Mouse (Mus musculus): ENCODE results near the gene Fundc2. TPM values are rescaled to one million over a fixed set of nuclear protein-coding genes. Genes with fewer than 3 reads are reported as not detected.

Fundc2 gene
- total RNA-seq (2015) (23.5 and 28.2 TPM in 2 replicates), total RNA-seq (2017) (25.3 and 40.4 TPM in 2 replicates)

GRCm38 (mm10) chrX:75382195-75382771, at the start of gene Fundc2, which contains the start of gene F8:
Gene Fundc2 (plus strand): TSS chrX:75382399.
Gene F8 (minus strand): TSS chrX:75382615.
- peak; percentile 98 for ATAC-seq (ENCODE audit: poor library complexity, severe bottlenecking)

GRCm38 (mm10) chrX:75370197-75370596, 12.0 kb upstream of the Fundc2 start:
- ATAC-seq (ENCODE audit: poor library complexity, severe bottlenecking): no peak

- no peak for ATAC-seq (ENCODE audit: poor library complexity, severe bottlenecking)
Measured at GRCm38 (mm10) chrX:75372666-75373425, 9.4 kb upstream of the Fundc2 start.

GRCm38 (mm10) chrX:75376815-75377214, 5.4 kb upstream of the Fundc2 start:
- no peak for ATAC-seq (ENCODE audit: poor library complexity, severe bottlenecking)

GRCm38 (mm10) chrX:75381176-75381575, 1.0 kb upstream of the Fundc2 start:
- no peak for ATAC-seq (ENCODE audit: poor library complexity, severe bottlenecking)

- no peak for ATAC-seq (ENCODE audit: poor library complexity, severe bottlenecking)
Measured at GRCm38 (mm10) chrX:75381699-75382098, 500 bp upstream of the Fundc2 start.

- no peak for ATAC-seq (ENCODE audit: poor library complexity, severe bottlenecking)
Measured at GRCm38 (mm10) chrX:75399471-75399870, 17.3 kb downstream of the Fundc2 start.

GRCm38 (mm10) chrX:75402668-75403067, 20.5 kb downstream of the Fundc2 start:
- no peak for ATAC-seq (ENCODE audit: poor library complexity, severe bottlenecking)

- no peak for ATAC-seq (ENCODE audit: poor library complexity, severe bottlenecking)
Measured at GRCm38 (mm10) chrX:75403350-75403749, 21.2 kb downstream of the Fundc2 start.

GRCm38 (mm10) chrX:75409711-75410110, 27.5 kb downstream of the Fundc2 start:
- ATAC-seq (ENCODE audit: poor library complexity, severe bottlenecking): no peak

GRCm38 (mm10) chrX:75415936-75416785, 34.0 kb downstream of the Fundc2 start, which contains the start of the genes Cmc4, Mtcp1 and Brcc3:
Gene Cmc4 (minus strand): TSS chrX:75416584.
Gene Mtcp1 (minus strand): TSS chrX:75416588.
Gene Brcc3 (plus strand): TSS chrX:75416628.
- ATAC-seq (ENCODE audit: poor library complexity, severe bottlenecking): peak; percentile 99

Other genes starting within 250 kb of the Fundc2 start
- gene Smim9, start 218.6 kb upstream of the Fundc2 start, total RNA-seq (2015): not detected in 2 replicates
- gene Smim9, start 218.6 kb upstream of the Fundc2 start, total RNA-seq (2017): not detected in 2 replicates
- 0.29 and 1.1 TPM in 2 replicates for gene F8, start 216 bp downstream of the Fundc2 start, total RNA-seq (2015)
- 0.29 and 0.41 TPM in 2 replicates for gene F8, start 216 bp downstream of the Fundc2 start, total RNA-seq (2017)
- 19.0 and 21.9 TPM in 2 replicates for gene Cmc4, start 34.2 kb downstream of the Fundc2 start, total RNA-seq (2015)
- gene Cmc4, start 34.2 kb downstream of the Fundc2 start, total RNA-seq (2017): 6.6 and 6.8 TPM in 2 replicates
- 3.6 and 4.5 TPM in 2 replicates for gene Mtcp1, start 34.2 kb downstream of the Fundc2 start, total RNA-seq (2015)
- gene Mtcp1, start 34.2 kb downstream of the Fundc2 start, total RNA-seq (2017): 9.6 and 10.8 TPM in 2 replicates
- gene Brcc3, start 34.2 kb downstream of the Fundc2 start, total RNA-seq (2015): 33.0 and 34.8 TPM in 2 replicates
- 26.0 and 29.6 TPM in 2 replicates for gene Brcc3, start 34.2 kb downstream of the Fundc2 start, total RNA-seq (2017)
- gene Vbp1, start 131.9 kb downstream of the Fundc2 start, total RNA-seq (2015): 90.8 and 95.7 TPM in 2 replicates
- 131 and 143 TPM in 2 replicates for gene Vbp1, start 131.9 kb downstream of the Fundc2 start, total RNA-seq (2017)
- gene Rab39b, start 195.8 kb downstream of the Fundc2 start, total RNA-seq (2015): not detected in 2 replicates
- gene Rab39b, start 195.8 kb downstream of the Fundc2 start, total RNA-seq (2017): not detected in 2 replicates

Measured in megakaryocyte, adult 5-6 weeks (primary cell).